Mouse (Mus musculus): ENCODE measurements around the gene Polr3gl. TPM values are rescaled to one million over a fixed set of nuclear protein-coding genes. Genes with fewer than 3 reads are reported as not detected.

Polr3gl gene
- 33.6 TPM for polyA plus RNA-seq (2021)

DNA sequence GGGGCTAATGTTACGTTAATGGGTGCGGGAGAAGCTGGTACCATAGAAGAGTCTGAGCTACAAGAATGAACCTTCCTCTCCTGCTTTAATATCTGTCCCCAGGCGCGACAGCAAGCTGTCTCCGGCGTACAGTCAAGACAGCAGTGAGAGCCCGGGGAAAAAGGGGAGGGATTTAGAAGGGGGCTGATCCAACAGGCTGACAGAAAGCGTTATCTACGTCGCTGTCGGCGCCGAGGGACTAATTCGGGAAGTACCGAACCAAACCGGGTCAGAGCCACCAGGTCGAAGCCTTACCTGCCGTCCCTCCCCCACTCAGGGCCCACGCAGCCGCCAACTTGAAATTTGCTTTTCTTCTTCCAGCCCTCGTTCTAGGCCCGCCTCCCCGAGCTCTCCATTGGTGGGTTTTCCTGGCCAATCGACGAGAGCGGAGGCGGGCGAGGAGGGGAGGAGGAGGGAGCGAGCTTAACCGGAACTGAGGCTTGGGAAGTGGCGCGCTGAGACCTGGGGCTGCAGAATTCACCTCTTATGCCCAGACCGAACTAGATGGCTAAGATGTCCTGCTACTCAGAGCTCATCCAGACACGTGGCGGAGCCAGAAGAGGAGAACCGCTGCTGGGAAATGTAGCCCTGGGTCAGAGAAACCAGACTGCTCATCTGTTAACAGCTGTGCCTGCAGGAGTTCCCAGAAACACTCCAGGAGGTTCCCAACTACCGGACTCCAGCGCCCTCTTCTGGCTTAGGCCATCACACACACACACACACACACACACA is at the start of gene Polr3gl:
Polr3gl (minus strand) TSS at position 392 of the 771 bp plus-strand sequence.
- CTCF ChIA-PET = interaction anchor here (0.7 to 2.7 kb wide), 14 partner anchors 8 to 101 kb away, joined by 3 to 26 read pairs (median 5); partner anchors contain the start of genes Gm16253 and Rbm8a

DNA sequence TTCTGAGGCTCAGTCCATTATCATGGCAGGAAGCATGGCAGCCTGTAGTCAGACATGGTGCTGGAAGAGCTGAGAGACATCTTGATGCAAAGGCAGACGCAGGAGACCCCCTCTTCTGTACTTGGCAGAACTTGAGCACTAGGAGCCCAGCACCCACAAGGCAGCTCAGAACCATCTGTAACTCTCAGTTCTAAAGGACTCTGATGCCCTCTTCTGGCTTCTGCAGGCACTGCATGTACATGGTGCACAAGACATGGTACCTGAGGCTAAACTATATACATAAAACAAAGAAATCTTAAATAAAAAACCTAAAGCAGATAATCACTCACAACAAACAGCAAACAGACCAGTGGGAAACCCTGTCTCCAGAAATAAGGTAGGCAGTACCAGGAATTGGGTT is 45.2 kb upstream of the Polr3gl start:
- H3K27me3 ChIP-seq = no peaks in the 10 kb centered on the region
- ATAC-seq = no peak
- TF ChIP-seq CTCF (IDR thresholded peaks at IDR 0.05) = no peak
- ChIA-PET POLR2A (interaction anchor here (0.5 to 1.4 kb wide), 4 partner anchors 8 to 39 kb away, joined by 3 to 4 read pairs (median 3); partner anchors contain the start of gene Lix1l), CTCF (interaction anchor here (0.7 to 4.8 kb wide), 16 partner anchors 9 to 98 kb away, joined by 3 to 34 read pairs (median 4); partner anchors contain the start of genes Lix1l, Nudt17 and Rbm8a)
- in situ Hi-C loops (cut with MboI; ENCODE audit: low pct_unique_long_range_greater_than_20kb) = no loop called here
- DNase-seq (ENCODE audit: low read depth, low spot score) = no peak

More for the DNA sequence above, at the start of gene Polr3gl:
- no peaks in the 10 kb centered on the region for H3K27me3 ChIP-seq
- POLR2A ChIA-PET = interaction anchor here (0.6 to 1.5 kb wide), 6 partner anchors 8 to 37 kb away, joined by 3 to 5 read pairs (median 4); partner anchors contain the start of gene Txnip
- ATAC-seq (peak; percentile 96), DNase-seq (ENCODE audit: low read depth, low spot score) (no peak)
- no peak for TF ChIP-seq CTCF (IDR thresholded peaks at IDR 0.05)
- in situ Hi-C loops (cut with MboI; ENCODE audit: low pct_unique_long_range_greater_than_20kb) = no loop called here

DNA sequence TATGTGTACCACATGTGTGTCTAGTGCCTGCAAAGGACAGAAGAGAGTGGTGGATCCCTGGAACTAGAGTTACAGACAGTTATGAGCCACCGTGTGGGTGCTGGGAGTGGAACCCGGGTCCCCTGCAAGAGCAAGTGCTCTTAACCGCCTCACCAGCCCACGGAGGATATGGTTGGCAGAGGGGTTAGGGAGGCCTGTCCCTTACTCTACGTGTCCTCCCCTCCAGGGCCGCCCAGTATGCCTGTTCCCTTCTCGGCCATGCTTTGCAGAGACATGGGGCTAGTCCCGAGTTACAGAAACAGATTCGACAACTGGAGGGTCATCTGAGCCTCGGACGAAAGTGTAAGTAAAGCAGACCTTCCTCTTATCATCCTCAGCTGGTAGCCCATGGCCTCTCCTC is 42.5 kb upstream of the Polr3gl start:
- in situ Hi-C loops (cut with MboI; ENCODE audit: low pct_unique_long_range_greater_than_20kb) = no loop called here
- ChIA-PET POLR2A (no interaction called here), CTCF (interaction anchor here (0.6 to 1.4 kb wide), 3 partner anchors 9 to 93 kb away, joined by 3 to 4 read pairs (median 3); partner anchors contain the start of genes Itga10 and Polr3gl)
- no peak for TF ChIP-seq CTCF (IDR thresholded peaks at IDR 0.05)
- DNase-seq (ENCODE audit: low read depth, low spot score) (no peak), ATAC-seq (no peak)
- H3K27me3 ChIP-seq = no peaks in the 10 kb centered on the region

DNA sequence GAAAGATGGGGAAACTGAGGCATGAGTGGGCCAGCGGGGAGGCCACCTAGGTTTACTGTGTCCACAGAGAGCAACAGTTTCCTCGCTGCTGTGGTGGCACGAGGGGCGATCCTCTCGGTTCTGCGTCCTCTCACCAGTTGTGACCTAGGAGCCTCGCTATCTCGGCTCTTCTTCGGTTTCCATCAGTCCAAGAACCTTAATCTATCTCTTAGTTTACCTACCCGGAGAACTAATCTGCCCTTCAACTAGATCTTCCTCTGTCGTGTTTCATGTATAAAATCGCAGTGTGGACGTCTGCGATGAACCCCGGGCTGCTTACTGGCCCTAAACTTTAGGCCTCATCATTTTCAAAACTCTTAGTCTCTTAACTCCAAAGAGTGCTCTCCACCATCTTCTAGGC is 41.9 kb upstream of the Polr3gl start:
- no peak for TF ChIP-seq CTCF (IDR thresholded peaks at IDR 0.05)
- ATAC-seq (no peak), DNase-seq (ENCODE audit: low read depth, low spot score) (no peak)
- in situ Hi-C loops (cut with MboI; ENCODE audit: low pct_unique_long_range_greater_than_20kb) = no loop called here
- ChIA-PET CTCF (no interaction called here), POLR2A (no interaction called here)
- H3K27me3 ChIP-seq = no peaks in the 10 kb centered on the region

DNA sequence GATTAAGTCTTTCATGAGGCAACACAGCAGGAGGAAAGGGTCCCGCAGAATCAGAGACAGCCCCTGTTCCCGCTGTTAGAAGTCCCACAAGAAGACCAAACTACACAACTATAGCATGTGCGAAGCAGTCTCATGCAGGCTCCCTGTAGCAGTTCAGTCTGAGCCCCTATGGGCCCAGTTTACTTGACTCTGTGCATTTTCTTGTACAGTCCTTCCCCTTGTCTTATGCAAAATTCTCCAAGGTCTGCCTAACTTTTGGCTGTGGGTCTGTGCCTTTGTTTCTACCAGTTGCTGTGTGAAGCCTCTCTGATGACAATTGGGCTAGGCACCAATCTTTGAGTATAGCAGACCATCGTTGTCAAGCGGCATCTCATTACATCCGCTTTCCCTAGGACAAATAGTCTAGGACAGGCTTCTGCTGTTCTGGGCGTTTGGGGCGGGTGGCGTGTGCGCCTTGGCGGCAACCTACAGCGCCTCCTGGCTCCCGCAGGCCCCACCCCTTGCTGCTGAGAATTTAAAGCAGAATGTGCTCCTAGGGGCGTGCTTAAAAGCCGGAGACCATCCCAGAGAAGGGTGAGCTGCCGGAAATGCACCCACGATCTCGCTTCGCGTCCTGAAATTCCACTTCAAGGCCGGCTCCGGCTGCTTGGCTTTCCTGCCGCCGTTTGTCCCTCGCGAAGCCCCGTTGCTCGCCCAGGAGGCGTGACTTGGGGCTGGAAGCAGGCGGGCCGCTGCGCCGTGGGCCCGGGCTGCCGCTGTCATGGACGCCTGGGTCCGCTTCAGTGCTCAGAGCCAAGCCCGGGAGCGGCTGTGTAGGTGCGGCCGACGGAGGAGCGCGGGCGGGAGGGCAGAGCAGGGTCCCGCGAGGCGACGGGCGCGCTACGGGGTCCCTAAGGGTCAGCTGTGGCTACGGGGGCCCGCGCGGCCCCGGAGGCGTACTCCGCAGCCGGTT is 41.2 kb upstream of the Polr3gl start, which contains the start of the genes Pex11b and Gm42957:
Pex11b (plus strand) TSS at position 449 of the 952 bp plus-strand sequence.
Gm42957 (plus strand) TSS at position 547 of the 952 bp plus-strand sequence.
- CTCF ChIA-PET = no interaction called here
- DNase-seq (ENCODE audit: low read depth, low spot score) = peak; percentile 68
- H3K27me3 ChIP-seq = no peaks in the 10 kb centered on the region
- ATAC-seq = peak; percentile 81
- POLR2A ChIA-PET = no interaction called here
- TF ChIP-seq CTCF (IDR thresholded peaks at IDR 0.05) = no peak
- in situ Hi-C loops (cut with MboI; ENCODE audit: low pct_unique_long_range_greater_than_20kb) = no loop called here

DNA sequence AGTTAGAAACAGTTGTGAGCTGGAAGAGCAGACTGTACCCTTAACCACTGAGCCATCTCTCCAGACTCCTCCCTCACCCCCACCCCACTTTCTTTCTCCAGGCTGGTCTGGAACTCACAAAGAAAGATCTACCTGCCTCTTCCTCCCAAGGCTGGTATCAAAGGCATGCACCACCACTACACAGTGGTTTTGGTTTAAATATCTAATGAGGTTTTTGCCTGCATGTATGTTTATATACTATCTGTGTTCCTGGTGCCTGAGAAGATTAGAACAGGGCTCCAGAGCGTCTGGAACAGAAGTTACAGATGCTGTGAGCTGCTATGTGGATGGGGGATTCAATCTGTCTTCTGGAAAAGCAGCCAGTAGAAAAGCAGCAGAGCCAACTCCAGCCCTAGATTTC is 40.0 kb upstream of the Polr3gl start:
- ChIA-PET POLR2A (no interaction called here), CTCF (interaction anchor here (1.0 to 3.1 kb wide), 5 partner anchors 10 to 54 kb away, joined by 3 to 10 read pairs (median 5); partner anchors contain the start of genes Itga10 and Polr3gl)
- no peaks in the 10 kb centered on the region for H3K27me3 ChIP-seq
- TF ChIP-seq CTCF (IDR thresholded peaks at IDR 0.05) = no peak
- ATAC-seq (no peak), DNase-seq (ENCODE audit: low read depth, low spot score) (no peak)
- in situ Hi-C loops (cut with MboI; ENCODE audit: low pct_unique_long_range_greater_than_20kb) = no loop called here

DNA sequence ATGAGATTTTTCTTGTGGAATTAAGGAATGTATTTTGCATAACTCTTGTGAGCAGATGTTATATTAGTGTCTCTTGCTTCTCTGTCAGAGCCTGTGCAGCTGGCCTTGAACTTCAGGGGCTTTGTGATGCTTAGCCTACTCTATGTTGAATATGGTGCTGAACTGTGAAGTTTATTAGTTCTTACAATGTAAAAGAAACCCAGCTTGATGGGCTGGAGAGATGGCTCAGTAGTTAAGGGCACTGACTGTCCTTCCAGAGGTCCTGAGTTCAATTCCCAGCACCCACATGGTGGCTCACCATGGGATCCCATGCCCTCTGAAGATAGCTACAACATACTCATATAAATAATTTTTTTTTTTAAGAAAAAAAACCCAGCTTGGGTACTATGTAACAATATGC is 38.1 kb upstream of the Polr3gl start:
- no peaks in the 10 kb centered on the region for H3K27me3 ChIP-seq
- no peak for DNase-seq (ENCODE audit: low read depth, low spot score)
- ChIA-PET CTCF (interaction anchor here (2.6 to 3.1 kb wide), 2 partner anchors 12 to 52 kb away, joined by 9 to 10 read pairs; partner anchors contain the start of gene Itga10), POLR2A (interaction anchor here (0.7 kb wide), 1 partner anchor 67 kb away, joined by 7 read pairs; no protein-coding TSS in a partner anchor)
- no peak for ATAC-seq
- in situ Hi-C loops (cut with MboI; ENCODE audit: low pct_unique_long_range_greater_than_20kb) = no loop called here
- TF ChIP-seq CTCF (IDR thresholded peaks at IDR 0.05) = no peak

DNA sequence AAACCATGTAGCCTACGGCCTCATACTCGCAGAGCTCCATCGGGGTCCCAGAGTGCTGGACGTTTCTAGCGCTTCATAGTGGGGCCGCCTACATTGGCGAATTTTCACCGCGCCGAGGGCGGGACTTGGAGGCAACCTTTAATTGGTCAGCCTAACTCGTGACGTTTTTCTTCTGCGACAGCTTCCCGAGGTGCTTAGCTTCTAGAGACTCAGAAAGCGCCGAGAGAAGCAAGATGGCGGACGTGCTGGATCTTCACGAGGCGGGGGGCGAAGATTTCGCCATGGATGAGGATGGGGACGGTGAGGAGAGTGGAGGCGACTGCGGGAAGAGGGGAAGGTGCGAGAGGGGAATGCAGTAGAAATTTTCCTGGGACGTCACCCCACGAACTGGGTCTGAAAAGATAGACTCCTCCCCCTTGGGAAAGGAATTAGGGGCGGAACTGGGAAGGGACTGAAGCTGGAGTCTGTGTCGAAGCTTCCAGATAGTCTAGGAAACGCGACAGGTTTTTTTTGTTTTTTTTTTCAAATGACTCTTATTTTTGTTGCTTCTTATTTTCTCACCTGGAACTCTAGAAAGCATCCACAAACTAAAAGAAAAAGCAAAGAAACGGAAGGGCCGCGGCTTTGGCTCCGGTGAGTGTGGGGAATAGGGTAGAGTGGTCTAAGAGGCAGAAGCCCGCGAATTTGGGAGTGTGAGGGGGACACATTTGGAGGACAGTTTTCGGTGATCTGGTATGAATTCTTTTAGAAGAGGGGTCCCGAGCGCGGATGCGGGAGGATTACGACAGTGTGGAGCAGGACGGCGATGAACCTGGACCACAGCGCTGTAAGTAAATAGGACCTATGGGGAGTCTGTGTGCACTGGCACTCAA is 36.0 kb upstream of the Polr3gl start, which contains the start of gene Rbm8a:
Rbm8a (plus strand) TSS at position 205 of the 872 bp plus-strand sequence.
- CTCF ChIA-PET = interaction anchor here (1.4 to 3.6 kb wide), 8 partner anchors 10 to 83 kb away, joined by 3 to 17 read pairs (median 4); partner anchors contain the start of genes Lix1l and Polr3gl
- DNase-seq (ENCODE audit: low read depth, low spot score) (peak; percentile 98), ATAC-seq (peak; percentile 87)
- H3K27me3 ChIP-seq = no peaks in the 10 kb centered on the region
- in situ Hi-C loops (cut with MboI; ENCODE audit: low pct_unique_long_range_greater_than_20kb) = no loop called here
- POLR2A ChIA-PET = interaction anchor here (0.6 to 1.4 kb wide), 6 partner anchors 9 to 53 kb away, joined by 3 to 7 read pairs (median 3); partner anchors contain the start of genes Gm16253, Lix1l and Polr3gl
- TF ChIP-seq CTCF (IDR thresholded peaks at IDR 0.05) = no peak

DNA sequence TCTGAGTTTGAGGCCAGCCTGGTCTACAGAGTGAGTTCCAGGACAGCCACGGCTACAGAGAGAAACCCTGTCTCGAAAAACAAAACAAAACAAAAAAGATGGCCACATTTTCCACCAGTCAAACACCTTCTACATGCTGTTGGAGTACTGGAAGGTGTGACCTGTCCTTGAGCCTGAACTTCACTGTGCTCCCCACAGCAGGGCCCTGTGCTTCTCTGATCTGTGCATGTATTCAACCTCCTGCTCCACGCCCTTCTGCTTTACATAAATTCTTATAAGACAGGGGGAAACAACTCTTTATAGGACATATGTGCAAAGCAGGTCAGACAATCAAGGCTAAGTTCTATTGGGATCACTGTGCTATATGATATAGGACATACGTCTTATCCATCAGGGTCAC is 29.2 kb upstream of the Polr3gl start:
- no peak for DNase-seq (ENCODE audit: low read depth, low spot score)
- CTCF ChIA-PET = interaction anchor here (2.7 kb wide), 1 partner anchor 8 kb away, joined by 9 read pairs; no protein-coding TSS in a partner anchor
- POLR2A ChIA-PET = no interaction called here
- no peaks in the 10 kb centered on the region for H3K27me3 ChIP-seq
- TF ChIP-seq CTCF (IDR thresholded peaks at IDR 0.05) = no peak
- in situ Hi-C loops (cut with MboI; ENCODE audit: low pct_unique_long_range_greater_than_20kb) = no loop called here
- no peak for ATAC-seq
